Comparison of ENCODE assay signal across 17 mouse cellular contexts in the genomic region with DNA sequence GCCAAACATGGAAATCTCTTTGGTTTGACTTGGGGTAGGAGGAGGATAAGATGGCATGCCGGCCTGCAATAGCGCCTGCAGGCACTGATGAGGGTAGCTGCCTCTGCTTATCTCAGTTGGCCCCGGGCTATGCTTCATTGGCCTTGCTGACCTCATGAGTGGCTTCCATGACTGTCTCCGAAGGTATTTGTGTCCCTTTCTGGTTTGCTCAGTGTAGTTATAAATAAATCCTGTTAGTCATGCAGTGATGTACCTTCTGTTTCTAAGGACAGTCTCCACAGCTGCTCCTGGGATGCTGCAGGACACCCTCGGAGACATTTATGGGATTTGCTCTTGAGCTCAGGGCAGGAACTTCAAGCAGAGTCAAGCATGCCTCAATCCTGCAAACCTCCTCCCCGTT.
"Had no signal": no experiment of that assay in that cellular context is flagged by ENCODE, and none has a peak within 500 bp of the region (broad histone marks: within the 10 kb centered on the region; RNA-seq: fewer than 3 reads in every experiment).

No protein-coding gene starts in this region.

- ATAC-seq: liver, postnatal 0 days had no signal

- H3K27me3 ChIP-seq: liver, embryonic 13.5 days; lung, embryonic 15.5 days; neural tube, embryonic 13.5 days; stomach, embryonic 15.5 days had no signal

- H3K4me3 ChIP-seq: limb, embryonic 12.5 days; liver, embryonic 13.5 days; lung, embryonic 15.5 days; midbrain, embryonic 10.5 days; neural tube, embryonic 13.5 days; stomach, embryonic 15.5 days had no signal

- H3K4me1 ChIP-seq: liver, embryonic 13.5 days; lung, embryonic 15.5 days; midbrain, embryonic 10.5 days; stomach, embryonic 15.5 days had no signal

- DNase-seq: kidney, adult 9 months; kidney, postnatal 36 days; liver; liver, embryonic 13.5 days; liver, postnatal 0 days; lung, postnatal 14 days; midbrain, embryonic 14.5 days; retina, postnatal 1 day; right cerebral cortex, postnatal 4 days; spleen, adult 18-20 months; thymus, adult 2 months; thymus, postnatal 25 days had no signal

- H3K36me3 ChIP-seq: limb, embryonic 12.5 days; liver, embryonic 13.5 days; lung, embryonic 15.5 days; neural tube, embryonic 13.5 days; stomach, embryonic 15.5 days had no signal

- H3K9me3 ChIP-seq: lung, embryonic 15.5 days; midbrain, embryonic 10.5 days; neural tube, embryonic 13.5 days; stomach, embryonic 15.5 days had no signal
